Mouse (Mus musculus) liver, embryonic 14.5 days (tissue): Measurements from ENCODE around the gene Sf3a2.

Experiments used
- CTCF ChIP-seq: IDR thresholded peaks from 2 replicates; pipeline ENCODE4 v1.5.1; 2016; ENCODE audit warnings: antibody characterized with exemption, low read depth, control low read depth
- EP300 ChIP-seq: IDR thresholded peaks from 2 replicates; pipeline ENCODE4 v1.6.1; 2016; ENCODE audit warnings: antibody characterized with exemption, low read depth

- TF ChIP-seq EP300 (no peak), CTCF (no peak)
Observed at GRCm38 (mm10) chr10:80822528-80822927, 24.5 kb downstream of the Sf3a2 start.
